Mouse (Mus musculus) neural tube, postnatal 0 days (tissue): ENCODE results near the gene Commd2. TPM values are rescaled to one million over a fixed set of nuclear protein-coding genes. Genes with fewer than 3 reads are reported as not detected.

ENCODE experiments used
- microRNA-seq: library from miRNA; unstranded; fragments of <30 nt; microRNA quantifications from one replicate; pipeline ENCODE4, GENCODE M21; 2016
- polyA plus RNA-seq: library from polyadenylated mRNA; unstranded; fragments of >200 nt; fragmentation: Nextera tagmentation; extraction: Ambion mirVana; gene quantifications from 2 replicates; pipeline ENCODE4 v1.2.1, GENCODE M21; 2015

Gene Commd2
- 70.8 and 76.3 TPM in 2 replicates for polyA plus RNA-seq

GRCm38 (mm10) chr3:57651231-57651864 lies at the start of gene Commd2:
Commd2 (minus strand) TSS chr3:57651715.

GRCm38 (mm10) chr3:57692719-57693118 lies 41.2 kb upstream of the Commd2 start, which contains the start of gene Ankub1:
Ankub1 (minus strand) TSS chr3:57692799.

Small RNA genes within 50 kb of the gene (microRNA-seq; reads per million reads assigned to microRNA genes)
- gene Mir6377, result not detected

Other genes starting within 250 kb of the Commd2 start
- 0.46 and 0.96 TPM in 2 replicates for gene Tm4sf4, start 226.4 kb downstream of the Commd2 start, polyA plus RNA-seq
- gene Wwtr1, start 75.8 kb downstream of the Commd2 start, polyA plus RNA-seq, result 12.3 and 14.9 TPM in 2 replicates
- 0.13 and 0.20 TPM in 2 replicates for gene Ankub1, start 41.1 kb upstream of the Commd2 start, polyA plus RNA-seq
- 115 and 131 TPM in 2 replicates for gene Rnf13, start 84.3 kb upstream of the Commd2 start, polyA plus RNA-seq
- gene Pfn2, start 196.4 kb upstream of the Commd2 start, polyA plus RNA-seq, result 783 and 804 TPM in 2 replicates